Mouse (Mus musculus): ENCODE measurements around the gene Gm16223. TPM values are rescaled to one million over a fixed set of nuclear protein-coding genes. Genes with fewer than 3 reads are reported as not detected.

Gene Gm16223
- polyA plus RNA-seq (2014; fragmentation: Nextera tagmentation; extraction: Ambion mirVana): not detected in 2 replicates

DNA sequence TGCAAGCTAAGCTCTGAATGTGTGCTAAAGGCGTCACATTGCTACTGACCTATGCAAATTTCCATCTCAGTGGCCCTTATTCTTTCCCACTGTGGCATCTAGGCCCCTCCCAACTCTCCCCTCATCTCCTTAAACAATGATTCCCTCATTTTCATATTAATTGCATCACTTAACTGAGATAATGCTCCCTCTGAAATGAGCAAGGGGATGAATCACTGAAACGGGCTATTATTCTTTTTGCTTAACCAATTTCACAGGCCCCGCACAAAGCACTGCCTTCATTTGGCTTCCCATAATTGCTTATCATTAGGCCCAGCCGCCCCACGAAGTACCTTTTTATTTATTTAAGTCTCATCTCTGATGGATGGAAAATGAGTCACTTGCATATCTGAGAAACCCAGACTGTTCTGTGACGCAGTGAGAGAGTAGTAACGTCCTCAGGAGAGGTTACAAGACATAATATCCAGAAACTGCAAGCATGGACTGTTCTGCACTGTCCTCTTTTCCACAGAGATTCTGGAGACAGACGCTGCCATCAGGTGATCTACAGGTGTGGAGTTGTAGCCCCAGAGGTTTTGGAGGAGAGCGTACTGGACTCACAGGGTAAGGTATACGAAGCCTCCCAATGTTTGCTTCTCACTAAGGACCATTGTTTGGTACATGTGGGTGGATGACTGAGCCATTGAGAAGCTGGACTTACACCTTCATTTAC is at the start of gene Gm16223:
TSS of gene Gm16223 (plus strand) at position 485 of the 712 bp plus-strand sequence.
- DNase-seq (peak; percentile 57), ATAC-seq (ENCODE audit: low FRiP score, low TSS enrichment) (peak; percentile 71)
- H3K27me3 ChIP-seq (ENCODE audit: control insufficient read depth, insufficient read depth, low read length): no peaks in the 10 kb centered on the region
- H3K4me2 ChIP-seq (ENCODE audit: low read length): no peak within 1 kb of the TSS
- no peaks in the 10 kb centered on the region for H3K9me3 ChIP-seq (ENCODE audit: control insufficient read depth, low read length)
- no peak within 1 kb of the TSS for H3K9ac ChIP-seq (replicated peaks; ENCODE audit: low read length)
- 0 out of 2 replicates have a peak, but pooled peaks cover 2% of the 10 kb centered on the region for H3K4me1 ChIP-seq (ENCODE audit: control insufficient read depth, insufficient read depth, low read length)
- H3K4me3 ChIP-seq (replicated peaks; ENCODE audit: low read depth, low read length): no peak within 1 kb of the TSS
- no peaks in the 10 kb centered on the region for H3K36me3 ChIP-seq (ENCODE audit: control insufficient read depth, insufficient read depth, low read length)
- peak within 1 kb of the TSS; percentile 61; the same call in 1 of the 2 replicates for H3K27ac ChIP-seq (replicated peaks; ENCODE audit: low read depth, low read length)
- WGBS: 61% methylated on average over 10 of the region's 10 CpGs

DNA sequence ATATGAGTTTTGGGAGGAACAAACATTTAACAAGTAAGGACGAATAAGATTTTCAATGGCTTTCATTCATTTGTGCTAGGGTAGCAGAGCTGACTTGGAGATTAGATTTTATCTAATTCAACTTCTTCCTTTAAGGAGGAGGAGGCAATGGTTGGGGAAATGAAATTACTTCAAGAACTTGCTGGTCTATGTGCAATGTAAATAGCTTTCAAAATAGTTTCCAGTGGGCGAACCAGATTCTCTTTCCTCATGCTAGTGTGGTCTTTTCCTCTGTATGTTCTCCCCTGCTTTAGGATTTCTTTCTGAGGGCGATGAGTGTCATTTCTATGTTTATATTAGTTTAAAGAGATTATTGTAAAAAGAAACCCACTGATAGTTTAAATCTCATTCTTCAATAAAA is 45.7 kb upstream of the Gm16223 start:
- Histone ChIP-seq H3K9me3 (ENCODE audit: control insufficient read depth, low read length) (no peaks in the 10 kb centered on the region), H3K4me3 (replicated peaks; ENCODE audit: low read depth, low read length) (no peak overlapping the region), H3K9ac (replicated peaks; ENCODE audit: low read length) (no peak overlapping the region), H3K27me3 (ENCODE audit: control insufficient read depth, insufficient read depth, low read length) (no peaks in the 10 kb centered on the region), H3K36me3 (ENCODE audit: control insufficient read depth, insufficient read depth, low read length) (no peaks in the 10 kb centered on the region), H3K4me1 (ENCODE audit: control insufficient read depth, insufficient read depth, low read length) (no peaks in the 10 kb centered on the region), H3K4me2 (ENCODE audit: low read length) (no peak overlapping the region), H3K27ac (replicated peaks; ENCODE audit: low read depth, low read length) (no peak overlapping the region)
- ATAC-seq (ENCODE audit: low FRiP score, low TSS enrichment) (no peak), DNase-seq (no peak)
- WGBS: 78% methylated on average over 3 of the region's 3 CpGs

DNA sequence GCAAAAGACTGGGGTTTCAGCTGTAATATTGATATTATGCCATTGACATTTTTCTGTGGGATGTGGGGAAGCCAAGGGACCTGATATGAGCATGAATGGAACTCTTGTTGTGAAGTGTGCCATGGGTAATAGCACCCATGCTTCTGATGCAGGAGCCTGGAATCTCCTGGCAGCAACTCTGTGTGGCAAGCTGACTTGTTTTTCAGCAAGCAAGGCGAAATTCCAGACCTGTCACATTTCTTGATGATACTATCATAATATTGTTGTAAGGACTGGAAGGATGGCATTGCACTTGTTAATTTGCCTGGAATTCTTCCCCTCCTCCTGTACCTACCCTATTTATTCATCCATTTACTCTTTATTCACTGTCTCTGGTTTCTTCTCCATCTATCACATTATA is 44.2 kb upstream of the Gm16223 start:
- 67% methylated on average over 1 of the region's 1 CpGs for WGBS
- H3K4me2 ChIP-seq (ENCODE audit: low read length): no peak overlapping the region
- H3K9me3 ChIP-seq (ENCODE audit: control insufficient read depth, low read length): no peaks in the 10 kb centered on the region
- H3K27me3 ChIP-seq (ENCODE audit: control insufficient read depth, insufficient read depth, low read length): no peaks in the 10 kb centered on the region
- H3K4me1 ChIP-seq (ENCODE audit: control insufficient read depth, insufficient read depth, low read length): no peaks in the 10 kb centered on the region
- no peak for ATAC-seq (ENCODE audit: low FRiP score, low TSS enrichment)
- no peak overlapping the region for H3K9ac ChIP-seq (replicated peaks; ENCODE audit: low read length)
- DNase-seq: no peak
- no peaks in the 10 kb centered on the region for H3K36me3 ChIP-seq (ENCODE audit: control insufficient read depth, insufficient read depth, low read length)
- H3K4me3 ChIP-seq (replicated peaks; ENCODE audit: low read depth, low read length): no peak overlapping the region
- H3K27ac ChIP-seq (replicated peaks; ENCODE audit: low read depth, low read length): no peak overlapping the region

DNA sequence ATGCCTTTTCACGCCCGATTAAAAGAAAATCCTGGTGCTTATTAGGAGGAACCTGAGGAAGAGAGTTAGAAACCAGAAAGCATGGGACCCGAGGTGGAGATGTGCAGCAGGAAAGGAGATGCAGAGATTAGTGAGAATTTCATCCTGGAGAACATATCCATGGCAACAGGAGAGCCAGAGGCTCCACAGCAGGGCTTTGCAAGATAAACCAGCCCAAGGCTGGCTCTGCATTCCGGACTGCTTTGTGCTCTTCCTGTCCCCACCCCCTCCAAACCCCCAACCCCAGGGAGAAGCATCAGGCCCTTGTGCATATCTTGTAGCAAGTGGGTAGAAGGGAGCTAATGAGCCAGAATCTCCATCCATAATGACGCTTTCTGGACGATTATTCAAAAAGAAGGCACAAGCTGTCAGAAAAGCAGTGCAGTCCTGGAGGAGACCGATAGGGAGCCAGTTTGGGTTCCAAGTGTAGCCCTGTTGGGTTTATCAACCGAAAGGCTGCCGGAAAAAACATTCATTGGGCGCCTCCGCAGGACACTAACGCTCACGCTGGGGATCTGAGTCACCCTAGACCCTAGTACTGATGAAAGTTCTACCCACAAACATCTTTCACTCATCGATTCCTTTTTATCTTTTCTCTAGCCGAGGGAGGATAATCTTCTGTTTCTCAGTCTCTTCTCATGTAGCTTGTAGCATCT is 31.2 kb upstream of the Gm16223 start:
- peak; percentile 63; the same call in 1 of the 2 replicates for ATAC-seq (ENCODE audit: low FRiP score, low TSS enrichment)
- Histone ChIP-seq H3K4me2 (ENCODE audit: low read length) (no peak overlapping the region), H3K27ac (replicated peaks; ENCODE audit: low read depth, low read length) (no peak overlapping the region; the same call in none of the 2 replicates), H3K4me1 (ENCODE audit: control insufficient read depth, insufficient read depth, low read length) (no peaks in the 10 kb centered on the region), H3K4me3 (replicated peaks; ENCODE audit: low read depth, low read length) (no peak overlapping the region), H3K9ac (replicated peaks; ENCODE audit: low read length) (no peak overlapping the region), H3K36me3 (ENCODE audit: control insufficient read depth, insufficient read depth, low read length) (no peaks in the 10 kb centered on the region), H3K9me3 (ENCODE audit: control insufficient read depth, low read length) (no peaks in the 10 kb centered on the region), H3K27me3 (ENCODE audit: control insufficient read depth, insufficient read depth, low read length) (no peaks in the 10 kb centered on the region)
- 43% methylated on average over 15 of the region's 15 CpGs for whole genome bisulfite sequencing
- DNase-seq: peak; percentile 49

DNA sequence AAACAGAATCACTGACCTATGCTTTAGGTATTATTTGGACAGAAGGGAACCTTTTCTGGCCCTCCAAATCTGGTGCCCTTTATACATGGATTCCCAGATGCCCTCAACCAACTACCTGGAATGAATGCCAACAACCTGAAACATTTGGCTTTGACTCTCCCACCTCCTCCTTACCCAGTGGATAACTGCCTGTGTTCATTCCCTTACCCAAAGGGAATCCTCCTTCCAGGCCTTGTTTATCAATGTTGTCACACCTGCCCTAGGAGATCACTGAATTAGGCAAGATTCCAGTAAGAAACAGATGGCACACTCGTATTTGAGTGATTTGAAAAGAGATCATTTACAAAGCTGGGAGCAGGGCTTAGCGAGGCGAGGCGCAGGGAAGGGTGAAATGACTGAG is 13.1 kb upstream of the Gm16223 start:
- Histone ChIP-seq H3K4me1 (ENCODE audit: control insufficient read depth, insufficient read depth, low read length) (no peaks in the 10 kb centered on the region), H3K9me3 (ENCODE audit: control insufficient read depth, low read length) (no peaks in the 10 kb centered on the region), H3K9ac (replicated peaks; ENCODE audit: low read length) (no peak overlapping the region), H3K27me3 (ENCODE audit: control insufficient read depth, insufficient read depth, low read length) (no peaks in the 10 kb centered on the region), H3K4me2 (ENCODE audit: low read length) (no peak overlapping the region), H3K27ac (replicated peaks; ENCODE audit: low read depth, low read length) (no peak overlapping the region), H3K36me3 (ENCODE audit: control insufficient read depth, insufficient read depth, low read length) (no peaks in the 10 kb centered on the region), H3K4me3 (replicated peaks; ENCODE audit: low read depth, low read length) (no peak overlapping the region)
- 77% methylated on average over 4 of the region's 4 CpGs for WGBS
- DNase-seq (peak; percentile 12), ATAC-seq (ENCODE audit: low FRiP score, low TSS enrichment) (no peak)

DNA sequence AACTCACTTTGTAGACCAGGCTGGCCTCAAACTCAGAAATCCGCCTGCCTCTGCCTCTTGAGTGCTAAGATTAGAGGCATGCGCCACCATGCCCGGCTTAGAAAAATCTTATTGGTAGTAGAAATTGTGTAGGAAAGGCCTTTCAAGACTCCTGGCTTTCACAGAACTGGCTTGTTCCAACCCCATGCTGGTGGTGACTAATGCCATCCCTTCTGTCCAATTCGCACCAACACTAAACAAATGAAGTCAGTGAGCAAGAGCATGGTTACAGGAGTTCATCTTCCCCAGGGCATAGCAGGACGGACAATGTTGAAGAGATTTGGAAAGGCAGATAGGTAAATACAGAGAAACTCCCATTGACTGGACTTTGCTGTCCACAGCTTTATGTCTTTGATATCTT is 12.6 kb upstream of the Gm16223 start:
- WGBS: 93% methylated on average over 5 of the region's 5 CpGs
- no peaks in the 10 kb centered on the region for H3K4me1 ChIP-seq (ENCODE audit: control insufficient read depth, insufficient read depth, low read length)
- H3K4me3 ChIP-seq (replicated peaks; ENCODE audit: low read depth, low read length): no peak overlapping the region
- DNase-seq: no peak
- no peak overlapping the region for H3K27ac ChIP-seq (replicated peaks; ENCODE audit: low read depth, low read length)
- no peak overlapping the region for H3K4me2 ChIP-seq (ENCODE audit: low read length)
- H3K9me3 ChIP-seq (ENCODE audit: control insufficient read depth, low read length): no peaks in the 10 kb centered on the region
- H3K27me3 ChIP-seq (ENCODE audit: control insufficient read depth, insufficient read depth, low read length): no peaks in the 10 kb centered on the region
- ATAC-seq (ENCODE audit: low FRiP score, low TSS enrichment): no peak
- H3K9ac ChIP-seq (replicated peaks; ENCODE audit: low read length): no peak overlapping the region
- no peaks in the 10 kb centered on the region for H3K36me3 ChIP-seq (ENCODE audit: control insufficient read depth, insufficient read depth, low read length)

DNA sequence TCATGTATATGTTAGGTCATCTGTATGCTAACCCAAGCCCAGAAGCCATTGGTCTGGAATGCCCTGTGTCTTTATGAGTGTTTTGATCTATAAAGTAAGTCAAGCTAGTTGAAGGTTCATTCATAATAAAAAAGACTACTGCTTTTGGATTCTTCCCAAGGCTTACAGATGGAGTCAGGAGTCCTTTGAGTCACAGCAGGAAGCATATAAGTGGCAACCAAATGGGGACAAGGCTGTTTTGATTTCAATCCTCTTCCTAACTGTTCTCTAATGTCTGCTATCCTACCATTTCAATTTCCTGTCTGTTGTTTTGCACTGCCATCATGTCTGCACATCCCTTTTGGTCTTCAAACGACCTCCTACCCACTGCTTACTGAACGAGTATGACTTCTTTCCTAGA is 2.7 kb upstream of the Gm16223 start:
- Histone ChIP-seq H3K4me3 (replicated peaks; ENCODE audit: low read depth, low read length) (no peak overlapping the region), H3K9me3 (ENCODE audit: control insufficient read depth, low read length) (no peaks in the 10 kb centered on the region), H3K4me2 (ENCODE audit: low read length) (no peak overlapping the region), H3K27me3 (ENCODE audit: control insufficient read depth, insufficient read depth, low read length) (no peaks in the 10 kb centered on the region), H3K4me1 (ENCODE audit: control insufficient read depth, insufficient read depth, low read length) (0 out of 2 replicates have a peak, but pooled peaks cover 2% of the 10 kb centered on the region), H3K27ac (replicated peaks; ENCODE audit: low read depth, low read length) (no peak overlapping the region), H3K9ac (replicated peaks; ENCODE audit: low read length) (no peak overlapping the region), H3K36me3 (ENCODE audit: control insufficient read depth, insufficient read depth, low read length) (no peaks in the 10 kb centered on the region)
- WGBS: 58% methylated on average over 2 of the region's 2 CpGs
- DNase-seq: no peak
- no peak for ATAC-seq (ENCODE audit: low FRiP score, low TSS enrichment)

DNA sequence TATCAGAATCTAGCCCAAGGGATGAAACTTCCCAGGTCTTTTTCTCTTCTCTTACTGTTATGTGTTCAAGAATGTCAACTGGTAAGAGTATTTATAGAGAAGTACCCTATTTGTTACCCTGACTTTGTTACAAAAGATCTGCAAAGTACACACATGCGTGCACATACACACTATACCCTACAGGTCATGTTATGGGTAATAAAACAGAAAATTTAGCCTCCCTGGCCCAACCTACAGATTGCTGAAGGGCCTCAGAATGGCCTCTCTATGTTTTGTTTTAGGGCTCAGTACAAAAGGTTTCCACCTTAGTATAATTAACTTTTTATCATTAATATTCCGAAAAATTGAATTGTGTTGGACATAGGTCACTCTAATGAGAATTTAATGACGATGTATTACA is 685 bp upstream of the Gm16223 start:
- no peak overlapping the region for H3K9ac ChIP-seq (replicated peaks; ENCODE audit: low read length)
- no peak overlapping the region for H3K4me3 ChIP-seq (replicated peaks; ENCODE audit: low read depth, low read length)
- 0 out of 2 replicates have a peak, but pooled peaks cover 2% of the 10 kb centered on the region for H3K4me1 ChIP-seq (ENCODE audit: control insufficient read depth, insufficient read depth, low read length)
- H3K4me2 ChIP-seq (ENCODE audit: low read length): no peak overlapping the region
- no peaks in the 10 kb centered on the region for H3K9me3 ChIP-seq (ENCODE audit: control insufficient read depth, low read length)
- 75% methylated on average over 3 of the region's 3 CpGs for WGBS
- ATAC-seq (ENCODE audit: low FRiP score, low TSS enrichment) (no peak; the same call in 1 of the 2 replicates), DNase-seq (no peak)
- no peak overlapping the region for H3K27ac ChIP-seq (replicated peaks; ENCODE audit: low read depth, low read length)
- no peaks in the 10 kb centered on the region for H3K36me3 ChIP-seq (ENCODE audit: control insufficient read depth, insufficient read depth, low read length)
- H3K27me3 ChIP-seq (ENCODE audit: control insufficient read depth, insufficient read depth, low read length): no peaks in the 10 kb centered on the region
